Mouse (Mus musculus) kidney, postnatal 14 days (tissue): ENCODE results near the gene Tbc1d22b.
"Not testable (repeated sequence)": the region's sequence is repeated elsewhere in the genome, so short reads cannot be mapped to it uniquely, and the experiment has no call there.

Experiments used
- DNase-seq: peaks from one replicate; pipeline ENCODE4 v3.0.0; 2022; ENCODE audit warnings: mixed read lengths

Tbc1d22b gene

GRCm38 (mm10) chr17:29599051-29599450 lies 49.5 kb downstream of the Tbc1d22b start:
- no peak for DNase-seq

- no peak for DNase-seq
Observed at GRCm38 (mm10) chr17:29599537-29599936, 50.0 kb downstream of the Tbc1d22b start.

- no peak for DNase-seq
Observed at GRCm38 (mm10) chr17:29601391-29601790, 51.8 kb downstream of the Tbc1d22b start.

GRCm38 (mm10) chr17:29603283-29603682 lies 53.7 kb downstream of the Tbc1d22b start:
- peak; percentile 81 for DNase-seq

- DNase-seq: not testable (repeated sequence)
Observed at GRCm38 (mm10) chr17:29613453-29613852, 63.9 kb downstream of the Tbc1d22b start.

- DNase-seq: peak; percentile 96
Observed at GRCm38 (mm10) chr17:29614115-29615023, 64.8 kb downstream of the Tbc1d22b start, which contains the start of the genes Rnf8 and Gm28043. TSS of gene Rnf8 (plus strand) at chr17:29614790. TSS of gene Gm28043 (plus strand) at chr17:29614876.

- no peak for DNase-seq
Observed at GRCm38 (mm10) chr17:29615024-29615551, 65.5 kb downstream of the Tbc1d22b start.

GRCm38 (mm10) chr17:29615616-29616015 lies 66.0 kb downstream of the Tbc1d22b start:
- DNase-seq: no peak

GRCm38 (mm10) chr17:29619231-29619630 lies 69.6 kb downstream of the Tbc1d22b start:
- DNase-seq: no peak

GRCm38 (mm10) chr17:29623488-29623887 lies 73.9 kb downstream of the Tbc1d22b start:
- DNase-seq: no peak

GRCm38 (mm10) chr17:29627285-29627684 lies 77.7 kb downstream of the Tbc1d22b start:
- no peak for DNase-seq

- no peak for DNase-seq
Observed at GRCm38 (mm10) chr17:29628946-29629345, 79.4 kb downstream of the Tbc1d22b start.

- no peak for DNase-seq
Observed at GRCm38 (mm10) chr17:29629620-29630019, 80.0 kb downstream of the Tbc1d22b start.

GRCm38 (mm10) chr17:29632312-29632711 lies 82.7 kb downstream of the Tbc1d22b start:
- no peak for DNase-seq

- no peak for DNase-seq
Observed at GRCm38 (mm10) chr17:29635492-29635891, 85.9 kb downstream of the Tbc1d22b start.

- DNase-seq: peak; percentile 29
Observed at GRCm38 (mm10) chr17:29636118-29636517, 86.5 kb downstream of the Tbc1d22b start.

- DNase-seq: no peak
Observed at GRCm38 (mm10) chr17:29637377-29637776, 87.8 kb downstream of the Tbc1d22b start.

- no peak for DNase-seq
Observed at GRCm38 (mm10) chr17:29637895-29638294, 88.3 kb downstream of the Tbc1d22b start.

- DNase-seq: no peak
Observed at GRCm38 (mm10) chr17:29640971-29641370, 91.4 kb downstream of the Tbc1d22b start.

- no peak for DNase-seq
Observed at GRCm38 (mm10) chr17:29642219-29642618, 92.6 kb downstream of the Tbc1d22b start.
